Mouse (Mus musculus) G1E (cell line): ENCODE data around the gene Clca4b.

Experiments
- CTCF ChIP-seq: IDR thresholded peaks from 2 replicates; pipeline ENCODE4 v1.5.1; 2012; ENCODE audit warnings: low read depth, low read length, inconsistent platforms, mixed read lengths
- GATA1 ChIP-seq: IDR thresholded peaks from 2 replicates; pipeline ENCODE4 v1.6.1; 2012; ENCODE audit warnings: borderline replicate concordance, low read length, inconsistent platforms, mixed read lengths
- GATA2 ChIP-seq: IDR thresholded peaks from 2 replicates; pipeline ENCODE4 v1.6.1; 2012; ENCODE audit warnings: low read depth, low read length, inconsistent platforms, borderline replicate concordance
- POLR2AphosphoS5 ChIP-seq: IDR thresholded peaks from 2 replicates; pipeline ENCODE4 v1.6.1; 2012; ENCODE audit warnings: low read depth, low read length, inconsistent platforms; ENCODE audit not compliant: insufficient replicate concordance
- TAL1 ChIP-seq: conservative IDR thresholded peaks from 2 replicates; pipeline ENCODE4 v1.6.1; 2012; ENCODE audit warnings: low read depth, low read length, inconsistent platforms, mixed read lengths

GRCm38 (mm10) chr3:144980551-144980950, 48.2 kb upstream of the Clca4b start:
- TF ChIP-seq CTCF: no peak
- no peak for TF ChIP-seq GATA1
- TF ChIP-seq GATA2: no peak
- TF ChIP-seq TAL1: no peak
- no peak for TF ChIP-seq POLR2AphosphoS5
